Mouse (Mus musculus) embryonic facial prominence, embryonic 10.5 days (tissue): ENCODE results near the gene Zswim7. TPM values are rescaled to one million over a fixed set of nuclear protein-coding genes. Genes with fewer than 3 reads are reported as not detected.

Experiments
- DNase-seq: peaks from one replicate; pipeline ENCODE4 v3.0.0-alpha.2; 2017; ENCODE audit warnings: low spot score
- H3K27ac ChIP-seq: fragments of 300-500 bp; sonication (generic); replicated peaks from 2 replicates; pipeline ENCODE4 v1.5.1; 2016; ENCODE audit warnings: mild to moderate bottlenecking
- H3K27me3 ChIP-seq: fragments of 300-500 bp; sonication (generic); replicated peaks from 2 replicates; pipeline ENCODE4 v1.6.1; 2016; ENCODE audit warnings: low read depth, mild to moderate bottlenecking; ENCODE audit not compliant: poor library complexity, severe bottlenecking
- H3K36me3 ChIP-seq: fragments of 300-500 bp; sonication (generic); replicated peaks from 2 replicates; pipeline ENCODE4 v1.6.1; 2016; ENCODE audit warnings: mild to moderate bottlenecking, moderate library complexity
- H3K4me1 ChIP-seq: fragments of 300-500 bp; sonication (generic); 2 replicates; pipeline ENCODE4 v1.6.1; 2016
- H3K4me3 ChIP-seq: fragments of 300-500 bp; sonication (generic); 2 replicates; pipeline ENCODE4 v1.5.1; 2016; ENCODE audit warnings: mild to moderate bottlenecking, moderate library complexity
- H3K9me3 ChIP-seq: fragments of 300-500 bp; sonication (generic); 2 replicates; pipeline ENCODE4 v1.6.1; 2016; ENCODE audit warnings: mild to moderate bottlenecking
- WGBS: fragments of 180-500 bp; shearing (Covaris S2); methylation state at CpG from one replicate; pipeline ENCODE4 v1.1.7; 2016; 5-methylcytosine and 5-hydroxymethylcytosine counted together
- polyA plus RNA-seq: library from polyadenylated mRNA; unstranded; fragments of >200 nt; fragmentation: Nextera tagmentation; extraction: Ambion mirVana; gene quantifications from 2 replicates; pipeline ENCODE4 v1.2.1, GENCODE M21; 2016

The Zswim7 gene
- polyA plus RNA-seq, 1 experiment from 2014 or later = 21.7 TPM

DNA sequence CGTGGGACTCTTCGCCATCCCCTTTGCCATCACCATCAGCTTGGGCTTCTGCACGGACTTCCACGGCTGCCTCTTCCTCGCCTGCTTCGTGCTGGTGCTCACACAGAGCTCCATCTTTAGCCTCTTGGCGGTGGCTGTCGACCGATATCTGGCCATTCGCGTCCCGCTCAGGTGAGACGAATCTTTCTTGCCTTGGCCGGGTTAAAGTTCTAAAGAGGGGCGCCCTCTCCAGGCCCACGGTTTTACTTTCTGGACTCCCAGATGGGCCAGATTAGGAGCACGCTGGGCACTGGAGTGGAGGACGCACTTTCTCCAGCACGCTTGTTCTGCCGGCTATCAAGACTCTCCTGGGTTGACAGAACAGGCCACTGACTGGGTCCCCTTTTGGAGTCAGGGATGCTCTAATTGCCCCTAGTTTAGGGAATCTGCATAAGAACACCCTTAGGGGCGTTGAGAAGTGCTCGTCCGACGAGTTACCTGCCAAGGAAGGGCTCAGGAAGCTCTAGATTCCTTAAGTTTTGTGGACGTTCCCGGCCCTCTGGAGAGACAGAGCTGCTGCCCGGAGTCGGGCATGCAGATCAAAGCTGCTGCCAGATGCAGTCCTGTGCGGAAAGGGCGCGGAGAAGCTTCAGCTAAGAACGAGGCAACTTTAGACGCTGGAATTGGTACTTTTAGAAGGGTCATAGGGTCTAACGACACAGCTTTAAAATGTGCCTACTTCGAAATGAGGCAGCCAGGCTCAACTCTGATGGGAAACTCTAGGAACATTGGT, 31.7 kb downstream of the Zswim7 start:
- Histone ChIP-seq H3K4me1 (peaks cover 54% of the 10 kb centered on the region), H3K9me3 (peaks cover 8% of the 10 kb centered on the region; the same call in 1 of the 2 replicates), H3K27me3 (peaks cover 48% of the 10 kb centered on the region), H3K36me3 (no peaks in the 10 kb centered on the region), H3K4me3 (peak overlapping the region; percentile 79), H3K27ac (peak overlapping the region; percentile 83)
- WGBS = 2% methylated on average over 35 of the region's 35 CpGs
- peak; percentile 42 for DNase-seq

GRCm38 (mm10) chr11:62248401-62249244, 32.6 kb downstream of the Zswim7 start, which contains the start of gene Adora2b:
TSS of gene Adora2b (plus strand) at chr11:62248984.
- Histone ChIP-seq H3K4me1 (peaks cover 52% of the 10 kb centered on the region), H3K9me3 (peaks cover 8% of the 10 kb centered on the region; the same call in 1 of the 2 replicates), H3K27ac (peak within 1 kb of the TSS; percentile 83), H3K27me3 (peaks cover 48% of the 10 kb centered on the region), H3K36me3 (no peaks in the 10 kb centered on the region), H3K4me3 (peak within 1 kb of the TSS; percentile 79)
- WGBS = under 1% methylated on average over 69 of the region's 69 CpGs
- peak; percentile 94 for DNase-seq

GRCm38 (mm10) chr11:62247759-62248400, 33.3 kb downstream of the Zswim7 start:
- Histone ChIP-seq H3K36me3 (no peaks in the 10 kb centered on the region), H3K9me3 (peaks cover 8% of the 10 kb centered on the region; the same call in 1 of the 2 replicates), H3K27ac (peak overlapping the region; percentile 83), H3K27me3 (peaks cover 47% of the 10 kb centered on the region), H3K4me3 (peak overlapping the region; percentile 79), H3K4me1 (peaks cover 46% of the 10 kb centered on the region)
- 39% methylated on average over 18 of the region's 18 CpGs for WGBS
- DNase-seq = no peak

DNA sequence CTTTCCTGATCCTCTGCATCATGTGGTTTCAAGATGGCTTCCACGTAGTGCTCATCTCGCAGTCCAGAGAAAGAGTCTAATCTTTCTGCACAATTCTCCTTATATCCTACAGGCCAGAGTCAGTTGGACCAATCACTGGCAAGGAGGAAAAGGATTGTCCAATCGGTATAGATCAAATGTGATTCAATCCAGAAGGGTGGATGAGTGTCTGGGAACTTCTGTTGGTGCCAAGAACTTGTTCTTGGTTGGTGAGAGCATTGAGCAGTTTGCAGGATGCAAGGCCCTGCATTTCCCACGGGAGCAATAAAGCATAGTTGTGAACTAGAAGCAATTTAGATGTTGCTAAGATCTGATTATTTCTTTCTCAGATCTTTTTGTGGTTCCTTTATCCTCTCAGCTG, 36.7 kb downstream of the Zswim7 start:
- H3K4me3 ChIP-seq = no peak overlapping the region
- peaks cover 22% of the 10 kb centered on the region for H3K4me1 ChIP-seq
- H3K36me3 ChIP-seq = no peaks in the 10 kb centered on the region
- H3K27me3 ChIP-seq = peaks cover 13% of the 10 kb centered on the region
- WGBS = 90% methylated on average over 4 of the region's 4 CpGs
- peaks cover 8% of the 10 kb centered on the region; the same call in 1 of the 2 replicates for H3K9me3 ChIP-seq
- H3K27ac ChIP-seq = no peak overlapping the region
- DNase-seq = no peak

DNA sequence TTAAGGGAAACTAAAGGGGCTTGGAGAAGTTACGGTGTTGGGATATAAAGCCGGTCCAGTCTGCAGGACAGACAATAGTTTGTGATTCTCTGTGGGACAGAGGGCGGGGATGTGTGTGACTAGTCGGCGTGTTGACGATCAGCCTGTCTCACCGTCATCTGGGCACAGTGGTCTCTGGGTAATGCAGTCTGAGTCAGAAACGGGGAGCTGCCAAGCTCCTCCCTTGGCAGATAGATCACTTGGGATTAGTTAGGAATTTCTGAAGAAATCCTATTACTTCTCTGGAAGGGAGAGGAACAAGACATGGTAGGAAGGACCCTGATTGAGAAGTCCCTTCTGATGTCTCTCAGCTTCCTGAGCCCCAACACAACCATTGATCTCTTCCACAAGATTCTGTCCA, 37.3 kb downstream of the Zswim7 start:
- no peak for DNase-seq
- Histone ChIP-seq H3K9me3 (peaks cover 8% of the 10 kb centered on the region; the same call in 1 of the 2 replicates), H3K4me3 (no peak overlapping the region), H3K27me3 (peaks cover 7% of the 10 kb centered on the region), H3K36me3 (no peaks in the 10 kb centered on the region), H3K4me1 (peaks cover 16% of the 10 kb centered on the region), H3K27ac (no peak overlapping the region)
- 91% methylated on average over 8 of the region's 8 CpGs for WGBS

GRCm38 (mm10) chr11:62240631-62241261, 40.4 kb downstream of the Zswim7 start:
- H3K27ac ChIP-seq = no peak overlapping the region
- H3K4me1 ChIP-seq = peaks cover 9% of the 10 kb centered on the region
- H3K36me3 ChIP-seq = no peaks in the 10 kb centered on the region
- H3K4me3 ChIP-seq = no peak overlapping the region
- no peak for DNase-seq
- H3K9me3 ChIP-seq = peaks cover 6% of the 10 kb centered on the region; the same call in 1 of the 2 replicates
- 74% methylated on average over 12 of the region's 12 CpGs for WGBS
- no peaks in the 10 kb centered on the region for H3K27me3 ChIP-seq

- peaks cover 8% of the 10 kb centered on the region; the same call in 1 of the 2 replicates for H3K36me3 ChIP-seq
- H3K27me3 ChIP-seq = no peaks in the 10 kb centered on the region
- DNase-seq = no peak
- H3K4me1 ChIP-seq = peaks cover 4% of the 10 kb centered on the region; the same call in 1 of the 2 replicates
- no peaks in the 10 kb centered on the region for H3K9me3 ChIP-seq
- 85% methylated on average over 4 of the region's 4 CpGs for WGBS
- H3K27ac ChIP-seq = no peak overlapping the region
- no peak overlapping the region for H3K4me3 ChIP-seq
These were observed 56.4 kb downstream of the Zswim7 start for GRCm38 (mm10) chr11:62224797-62225196.

DNA sequence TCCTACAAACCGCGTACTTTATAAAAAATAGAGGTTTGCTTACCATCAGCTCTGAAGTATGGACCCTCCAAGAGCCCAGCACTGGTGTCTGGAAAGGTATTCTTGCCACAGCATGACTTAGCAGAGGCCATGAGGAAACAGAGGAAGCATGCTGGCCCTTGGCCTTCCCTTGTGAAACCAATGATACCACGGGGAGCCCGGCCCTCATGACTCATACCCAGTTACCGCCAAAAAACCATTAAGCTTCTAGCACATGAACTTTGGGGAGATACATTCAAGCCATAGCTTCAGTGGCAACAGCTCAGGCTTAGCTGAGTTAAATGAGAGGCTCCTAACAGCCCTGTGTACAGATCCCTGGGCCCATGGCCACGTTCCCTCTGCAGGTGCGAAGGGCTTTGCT, 57.2 kb downstream of the Zswim7 start:
- Histone ChIP-seq H3K9me3 (no peaks in the 10 kb centered on the region), H3K4me1 (peaks cover 4% of the 10 kb centered on the region; the same call in 1 of the 2 replicates), H3K27me3 (no peaks in the 10 kb centered on the region), H3K4me3 (no peak overlapping the region), H3K36me3 (peaks cover 15% of the 10 kb centered on the region; the same call in 1 of the 2 replicates), H3K27ac (no peak overlapping the region)
- no peak for DNase-seq
- 96% methylated on average over 7 of the region's 7 CpGs for WGBS

DNA sequence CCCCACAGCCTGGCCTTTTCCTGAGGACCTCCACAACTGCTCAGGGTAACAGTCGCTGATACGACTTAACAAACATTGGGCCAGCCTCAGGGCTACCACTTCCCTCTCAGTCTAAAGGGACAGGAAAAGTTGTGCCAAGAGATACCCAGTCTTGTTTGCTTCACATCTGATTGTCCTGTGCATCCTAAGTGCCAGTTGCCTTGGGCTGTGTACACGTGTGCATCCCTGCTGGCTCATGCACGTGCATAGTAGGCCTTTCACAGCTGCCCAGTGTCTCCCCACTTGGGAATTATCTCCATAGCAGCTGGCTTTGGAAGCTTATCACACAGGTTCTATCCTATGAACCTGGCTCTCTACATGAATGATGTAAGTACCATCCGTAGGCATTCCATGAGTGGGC, 57.8 kb downstream of the Zswim7 start:
- H3K9me3 ChIP-seq = no peaks in the 10 kb centered on the region
- H3K4me1 ChIP-seq = peaks cover 4% of the 10 kb centered on the region; the same call in 1 of the 2 replicates
- no peak for DNase-seq
- 89% methylated on average over 5 of the region's 5 CpGs for WGBS
- no peak overlapping the region for H3K4me3 ChIP-seq
- H3K27ac ChIP-seq = no peak overlapping the region
- peaks cover 15% of the 10 kb centered on the region; the same call in 1 of the 2 replicates for H3K36me3 ChIP-seq
- no peaks in the 10 kb centered on the region for H3K27me3 ChIP-seq

DNA sequence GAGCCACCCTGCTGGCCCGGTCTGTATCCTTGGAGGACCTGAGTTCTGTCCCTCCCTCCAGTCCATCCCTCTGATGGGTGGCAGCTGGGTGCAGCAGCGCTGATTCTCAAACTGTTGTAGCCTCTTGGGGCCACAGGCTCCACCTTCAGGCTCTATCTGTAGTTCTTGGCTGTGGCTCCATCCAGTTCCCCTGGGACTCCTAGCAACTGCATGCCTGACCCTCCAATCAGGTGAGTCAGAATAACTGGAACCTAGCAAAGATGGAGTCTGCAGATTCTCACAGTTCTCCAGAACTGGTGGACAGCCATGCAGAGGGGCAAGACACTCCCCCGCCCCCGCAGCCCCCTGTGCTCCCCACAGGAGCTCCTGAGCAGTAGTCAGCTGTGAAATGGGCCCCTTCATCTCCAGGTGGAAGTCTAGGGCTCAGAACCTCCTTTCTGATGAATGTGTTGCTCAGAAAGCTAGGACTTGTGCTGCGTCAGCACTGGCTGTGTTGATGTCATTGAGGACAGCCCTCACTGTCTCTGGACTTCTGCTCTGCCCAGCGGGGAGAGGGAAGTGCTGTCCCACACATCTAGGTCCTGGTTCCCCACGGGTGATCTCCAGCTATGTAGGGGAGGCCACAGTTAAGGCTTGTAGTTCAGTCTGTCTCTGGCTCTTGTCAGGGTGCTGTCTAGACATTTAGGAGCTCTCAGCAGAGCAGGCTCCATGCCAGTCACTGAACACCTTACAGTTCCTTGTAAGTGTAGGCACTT, 60.2 kb downstream of the Zswim7 start:
- Histone ChIP-seq H3K9me3 (no peaks in the 10 kb centered on the region), H3K4me1 (peaks cover 4% of the 10 kb centered on the region; the same call in 1 of the 2 replicates), H3K27ac (no peak overlapping the region), H3K4me3 (no peak overlapping the region), H3K27me3 (no peaks in the 10 kb centered on the region), H3K36me3 (peaks cover 15% of the 10 kb centered on the region; the same call in 1 of the 2 replicates)
- no peak for DNase-seq
- WGBS = 83% methylated on average over 7 of the region's 7 CpGs

- WGBS = 84% methylated on average over 6 of the region's 6 CpGs
- Histone ChIP-seq H3K4me1 (peaks cover 4% of the 10 kb centered on the region; the same call in 1 of the 2 replicates), H3K27me3 (no peaks in the 10 kb centered on the region), H3K27ac (no peak overlapping the region), H3K4me3 (no peak overlapping the region), H3K9me3 (no peaks in the 10 kb centered on the region), H3K36me3 (peaks cover 19% of the 10 kb centered on the region; the same call in 1 of the 2 replicates)
- DNase-seq = no peak
These were observed 63.4 kb downstream of the Zswim7 start for GRCm38 (mm10) chr11:62217751-62218150.
